Mouse (Mus musculus) lung, adult 2 months (tissue): ENCODE data around the gene St7.
A peak's percentile ranks its signal among the peaks of the same experiment; 100 is the strongest.

Experiments
- CTCF ChIP-seq: fragments of 200-500 bp; IDR thresholded peaks from 2 replicates; pipeline ENCODE4 v1.5.1; 2011; ENCODE audit warnings: mild to moderate bottlenecking, low read length, control low read depth; ENCODE audit not compliant: insufficient read depth
- POLR2A ChIP-seq: fragments of 200-500 bp; IDR thresholded peaks from 2 replicates; pipeline ENCODE4 v1.6.1; 2011; ENCODE audit warnings: low read depth, mild to moderate bottlenecking, control low read depth, low read length, borderline replicate concordance; ENCODE audit errors: extremely low read depth

DNA sequence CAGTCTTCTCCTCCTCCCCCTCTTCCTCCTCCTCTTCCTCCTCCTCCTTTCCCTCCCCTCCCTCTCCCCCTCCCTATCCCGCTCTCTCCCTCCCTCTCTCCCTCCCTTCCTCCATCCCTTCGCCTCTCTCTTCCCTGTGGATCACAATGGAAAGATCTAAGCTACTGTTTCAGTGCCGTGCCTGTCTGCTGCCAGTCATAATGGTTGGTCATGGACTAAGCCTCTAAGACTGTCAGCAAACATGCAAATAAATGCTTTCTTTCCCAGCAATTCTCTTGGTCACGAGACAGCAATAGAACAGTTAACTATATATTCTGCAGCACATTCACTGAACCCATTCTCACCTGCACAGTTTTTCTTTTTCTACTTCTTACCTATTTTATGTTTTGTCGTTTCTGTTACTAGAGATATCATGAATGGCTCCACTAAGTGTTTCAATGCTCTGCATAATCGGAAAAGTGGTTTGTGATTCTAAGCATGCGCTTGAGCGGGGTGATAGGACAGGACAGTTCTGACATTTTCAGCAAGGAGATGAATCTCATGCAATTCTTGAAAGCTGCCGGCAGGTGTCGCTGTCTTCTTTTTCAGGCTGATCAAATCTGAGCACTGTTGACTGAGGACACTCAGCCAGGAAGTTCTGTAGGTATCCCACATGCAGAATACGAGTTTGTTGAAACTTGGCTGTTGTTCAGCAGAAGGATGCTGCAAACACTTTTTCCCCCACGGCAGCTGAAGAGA is 17.5 kb upstream of the St7 start:
- TF ChIP-seq POLR2A (no peak), CTCF (peak; percentile 52)
